Mouse (Mus musculus) splenic B cell, adult 2 months (primary cell): ENCODE measurements at regions not wholly inside any gene's neighbourhood (a gene's known extent, or its start where the extent isn't known, plus 50 kb on each side); places are given as distances from the start of the nearest gene placed in this dataset.
"Not testable (repeated sequence)": the region's sequence is repeated elsewhere in the genome, so short reads cannot be mapped to it uniquely, and the experiment has no call there.

Experiments used
- DNase-seq: peaks from one replicate; pipeline ENCODE4 v3.0.0-alpha.2; 2011; ENCODE audit warnings: low read depth, low spot score
- H3K27me3 ChIP-seq: 2 replicates; pipeline ENCODE4 v1.6.1; 2012; ENCODE audit warnings: mild to moderate bottlenecking, low read length, moderate library complexity, mixed read lengths; ENCODE audit not compliant: control insufficient read depth, poor library complexity, insufficient read depth, severe bottlenecking
- H3K36me3 ChIP-seq: 2 replicates; pipeline ENCODE4 v1.6.1; 2012; ENCODE audit warnings: mild to moderate bottlenecking, low read length, moderate library complexity, mixed read lengths; ENCODE audit not compliant: control insufficient read depth, poor library complexity, insufficient read depth, severe bottlenecking

DNA sequence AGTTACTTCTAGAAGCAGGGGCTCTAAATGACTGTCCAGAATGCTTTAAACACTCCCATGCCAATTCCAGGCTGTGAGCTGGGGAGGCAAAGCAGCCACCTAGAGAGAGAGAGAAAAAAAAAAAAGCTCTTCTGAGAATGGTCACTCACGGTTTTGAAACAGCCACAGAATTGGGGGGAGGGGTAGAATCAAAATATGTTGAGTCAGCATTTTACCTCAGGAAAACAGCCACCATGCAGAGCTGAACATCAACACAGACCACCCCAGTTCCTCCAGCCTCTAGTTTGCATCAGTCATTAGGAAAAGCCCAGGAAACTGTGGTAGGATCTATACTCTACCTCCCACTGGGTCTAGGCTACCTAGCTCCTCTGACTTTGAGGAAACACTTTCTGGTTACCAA is 124.1 kb upstream of the Gm5150 start:
- no peak for DNase-seq
- Histone ChIP-seq H3K36me3 (no peaks in the 10 kb centered on the region), H3K27me3 (no peaks in the 10 kb centered on the region)

DNA sequence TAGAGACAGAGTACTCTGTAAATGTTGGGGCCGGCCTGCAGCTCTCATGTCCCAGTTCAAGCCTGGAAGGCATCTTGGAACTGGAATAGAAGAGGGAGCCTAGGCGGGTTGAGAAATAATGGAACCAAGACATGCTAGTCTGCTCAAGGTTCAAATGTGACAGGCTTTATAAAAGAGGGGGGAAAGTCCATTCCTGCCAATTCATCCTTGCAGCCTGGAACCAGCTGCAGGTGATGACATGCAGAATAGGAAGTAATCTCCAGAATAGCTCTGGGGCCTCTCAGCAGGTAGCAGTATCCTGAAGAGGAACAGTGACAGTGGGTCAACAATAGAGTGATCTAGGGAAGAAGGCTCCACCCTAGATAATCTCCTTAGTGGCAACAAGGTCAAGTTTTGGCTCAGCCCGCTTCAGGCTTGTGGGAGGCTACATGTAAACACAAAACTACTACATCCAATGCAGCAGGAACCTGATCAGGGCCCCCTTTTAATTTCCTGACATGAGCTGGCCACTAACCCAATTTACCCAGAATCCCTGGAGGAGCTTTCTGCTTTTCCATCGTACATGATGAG is 119.2 kb upstream of the Gm5150 start:
- not testable (repeated sequence) for H3K36me3 ChIP-seq, H3K27me3 ChIP-seq, DNase-seq

DNA sequence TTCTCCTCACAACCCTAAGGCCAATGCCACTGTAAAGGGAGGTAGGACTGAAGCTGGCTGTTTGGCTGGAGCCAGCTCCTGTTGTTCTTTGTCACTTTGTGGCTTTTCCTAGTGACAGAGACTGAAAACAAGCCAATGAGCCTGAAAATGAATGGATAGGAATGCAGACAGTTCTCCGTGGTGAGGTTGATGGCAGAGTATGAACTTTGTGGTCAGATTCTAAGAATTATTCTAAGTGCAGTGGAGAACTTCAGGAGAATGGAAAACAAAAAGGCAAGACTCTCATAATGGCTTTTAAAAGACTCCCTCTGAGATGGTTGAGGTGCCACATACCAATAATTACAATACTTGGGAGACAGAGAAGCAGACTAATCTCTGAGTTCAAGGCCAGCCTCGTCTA is 109.7 kb upstream of the Gm5150 start:
- no peak for DNase-seq
- H3K36me3 ChIP-seq: no peaks in the 10 kb centered on the region
- no peaks in the 10 kb centered on the region for H3K27me3 ChIP-seq

DNA sequence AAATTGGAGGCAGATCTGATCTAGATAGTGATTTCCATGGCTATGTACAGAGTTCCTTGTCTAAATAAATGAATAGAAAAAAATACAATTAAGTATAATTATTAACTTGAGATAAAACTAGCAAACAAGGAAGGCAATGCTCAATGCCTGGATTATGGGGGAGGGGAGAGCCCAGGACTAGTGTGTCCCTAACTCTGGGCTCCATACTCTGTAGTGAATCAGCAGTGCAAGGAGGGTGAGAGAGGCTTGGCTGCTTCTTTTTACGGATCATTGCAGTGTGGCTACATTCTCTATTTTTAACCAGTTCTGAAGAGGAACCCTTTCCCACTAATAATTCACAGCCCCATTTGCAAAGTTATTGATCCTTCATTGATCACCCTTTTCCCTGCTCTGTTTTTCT is 101.3 kb upstream of the Gm5150 start:
- no peaks in the 10 kb centered on the region for H3K36me3 ChIP-seq
- DNase-seq: no peak
- H3K27me3 ChIP-seq: no peaks in the 10 kb centered on the region

DNA sequence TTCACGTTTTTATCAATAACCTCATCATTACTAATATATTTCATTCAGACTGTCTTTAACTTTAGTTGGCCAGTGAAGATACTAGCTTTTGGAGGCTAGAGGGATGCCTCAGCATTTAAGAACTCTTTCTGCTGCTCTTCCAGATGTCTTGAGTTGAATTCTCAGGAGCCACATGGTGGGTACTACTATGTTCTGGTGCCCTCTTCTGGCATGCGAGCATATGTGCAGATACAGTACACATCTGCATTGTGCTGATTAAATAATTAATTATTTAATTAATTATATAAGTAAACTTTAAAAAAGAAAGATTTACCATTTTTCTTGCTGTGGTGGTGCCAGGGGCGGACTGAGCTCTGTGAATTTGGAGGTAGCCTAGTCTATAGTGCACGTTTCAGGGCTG is 98.8 kb upstream of the Gm5150 start:
- no peak for DNase-seq
- Histone ChIP-seq H3K36me3 (no peaks in the 10 kb centered on the region), H3K27me3 (no peaks in the 10 kb centered on the region)

DNA sequence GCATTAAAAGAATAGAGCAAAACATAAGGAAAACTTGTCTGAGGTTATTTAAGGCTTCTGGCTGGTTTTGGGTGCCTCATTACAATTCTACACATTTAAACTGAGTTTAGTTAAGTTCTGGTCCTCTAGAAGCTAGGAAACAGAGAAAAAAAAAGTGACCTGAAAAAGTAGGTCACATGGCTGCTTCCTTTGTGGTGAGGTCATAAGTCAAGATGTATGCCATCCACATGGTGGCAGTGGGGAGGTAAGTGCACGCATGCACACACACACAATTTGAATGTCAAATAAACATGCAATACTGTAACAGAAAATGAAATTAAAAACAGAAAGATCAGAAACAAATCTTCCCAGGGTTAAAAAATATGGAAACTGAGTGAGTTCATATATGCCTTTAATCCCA is 96.9 kb upstream of the Gm5150 start:
- Histone ChIP-seq H3K27me3 (no peaks in the 10 kb centered on the region), H3K36me3 (no peaks in the 10 kb centered on the region)
- no peak for DNase-seq

DNA sequence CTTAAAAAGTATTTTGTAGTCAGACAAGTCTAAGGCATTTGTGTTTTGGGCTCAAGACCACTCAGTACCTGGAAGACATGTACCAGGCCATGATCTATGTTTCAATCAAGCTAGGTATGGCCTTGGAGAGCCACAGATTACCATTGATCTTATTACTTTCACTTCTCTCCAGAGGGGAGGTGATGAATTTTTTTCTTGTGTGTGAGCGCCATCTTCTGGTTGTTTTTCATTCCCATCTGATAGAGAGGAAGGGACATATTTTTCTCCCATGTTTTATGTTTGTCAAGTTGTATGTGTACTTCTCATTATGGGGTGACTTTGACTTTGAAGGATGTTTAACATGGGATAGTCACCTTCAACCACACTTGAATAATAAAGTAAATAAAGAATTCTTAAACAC is 80.3 kb upstream of the Gm5150 start:
- DNase-seq: peak; percentile 57

DNA sequence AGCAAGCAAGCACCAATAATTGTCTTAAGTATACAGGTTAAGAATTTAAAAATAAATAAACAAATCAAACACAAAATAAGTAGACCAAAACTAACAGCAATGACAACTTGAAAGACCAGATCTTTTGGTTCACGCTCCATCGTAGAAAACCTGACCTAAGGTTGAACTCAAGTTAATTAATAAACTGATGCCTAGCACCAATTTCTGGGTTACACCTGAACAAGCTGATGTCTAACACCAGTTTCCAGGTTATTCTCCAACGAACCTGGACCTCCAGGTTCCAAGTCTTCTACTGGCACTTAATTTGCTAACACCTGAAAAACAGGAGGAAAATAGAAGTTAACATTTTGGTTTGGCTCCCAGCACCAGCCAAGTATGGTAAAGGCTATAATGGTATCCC is 79.1 kb upstream of the Gm5150 start:
- Histone ChIP-seq H3K36me3 (no peaks in the 10 kb centered on the region), H3K27me3 (no peaks in the 10 kb centered on the region)
- no peak for DNase-seq

More for the DNA sequence above, 80.3 kb upstream of the Gm5150 start:
- Histone ChIP-seq H3K27me3 (no peaks in the 10 kb centered on the region), H3K36me3 (no peaks in the 10 kb centered on the region)

DNA sequence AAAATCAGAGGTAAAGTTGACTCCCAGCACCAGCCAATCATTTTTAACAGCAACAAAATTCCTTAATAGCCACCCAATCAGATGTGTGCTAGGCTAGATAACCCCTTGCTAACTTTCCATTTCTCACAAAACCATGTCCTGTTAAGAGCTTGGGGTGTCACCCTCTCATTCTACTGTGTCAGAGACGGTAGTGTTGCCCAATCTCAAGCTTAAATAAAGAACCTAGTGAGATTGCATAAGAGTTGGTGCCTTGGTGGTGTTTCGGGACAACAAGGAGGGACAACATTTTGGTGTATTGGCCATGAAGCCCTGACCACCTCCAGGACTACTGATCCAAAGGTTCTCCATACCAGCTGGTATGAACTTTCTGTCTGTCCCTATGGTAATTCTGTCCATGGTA is 72.9 kb upstream of the Gm5150 start:
- no peaks in the 10 kb centered on the region for H3K36me3 ChIP-seq

DNA sequence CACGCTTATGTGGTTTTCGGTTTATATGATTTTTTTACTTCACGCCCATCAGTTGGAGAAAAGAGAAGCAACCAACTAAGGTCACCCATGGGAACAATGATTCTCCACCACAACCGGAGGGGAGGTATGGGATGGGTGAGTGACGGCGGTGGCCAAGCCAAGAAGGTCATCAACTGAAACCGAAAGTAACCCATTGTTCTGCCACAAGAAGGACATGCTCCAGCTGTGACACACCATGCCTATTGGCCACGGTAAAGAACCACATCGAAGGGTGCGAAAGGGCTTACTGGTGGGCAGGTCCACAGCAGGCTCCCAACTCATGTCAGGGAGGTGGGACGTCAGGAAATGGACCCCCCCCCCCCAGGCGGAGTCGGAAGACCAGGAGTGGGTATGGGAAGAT is 65.7 kb upstream of the Gm5150 start:
- no peak for DNase-seq
- H3K36me3 ChIP-seq: no peaks in the 10 kb centered on the region

More for the DNA sequence above, 72.9 kb upstream of the Gm5150 start:
- H3K27me3 ChIP-seq: no peaks in the 10 kb centered on the region
- DNase-seq: no peak

DNA sequence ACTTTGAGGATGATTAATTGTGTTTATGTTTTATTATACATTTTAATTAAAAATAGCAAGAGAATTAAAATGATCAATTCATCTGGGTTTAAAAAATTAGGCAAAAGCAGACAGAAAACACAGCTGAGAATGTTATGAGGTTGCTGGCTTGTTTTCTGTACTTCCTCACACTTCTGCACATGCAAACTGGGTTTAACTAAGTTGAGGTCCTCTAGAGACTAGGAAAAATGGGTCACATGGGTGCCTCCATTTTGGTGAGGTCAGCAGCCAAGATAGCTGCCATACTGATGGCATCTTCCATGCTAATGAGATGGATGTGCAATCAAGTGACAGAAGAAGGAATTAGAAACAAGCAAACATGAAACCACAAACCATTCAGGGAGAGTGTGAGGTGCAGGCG is 64.7 kb upstream of the Gm5150 start:
- Histone ChIP-seq H3K36me3 (no peaks in the 10 kb centered on the region), H3K27me3 (no peaks in the 10 kb centered on the region)
- no peak for DNase-seq

More for the DNA sequence above, 65.7 kb upstream of the Gm5150 start:
- H3K27me3 ChIP-seq: no peaks in the 10 kb centered on the region

DNA sequence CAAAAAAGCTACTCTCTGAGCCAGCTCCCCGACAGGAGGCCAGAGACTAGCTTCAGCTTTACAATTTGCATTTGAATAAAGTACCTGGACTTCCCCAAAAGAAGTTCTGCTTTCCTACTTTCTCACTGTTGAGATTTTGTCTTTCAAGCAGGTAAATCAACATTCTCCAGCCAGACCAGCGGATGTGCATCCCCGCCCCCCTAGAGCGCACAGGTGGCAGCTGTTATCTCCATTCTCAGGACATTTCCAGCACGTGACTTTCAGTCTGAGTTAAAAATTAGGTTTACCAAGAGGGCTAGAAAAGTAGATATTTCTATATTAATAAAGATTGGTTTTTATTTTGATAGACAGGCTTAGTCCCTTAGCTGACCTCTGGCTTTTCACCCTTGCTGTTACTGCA is 51.5 kb upstream of the Gm5150 start:
- H3K36me3 ChIP-seq, DNase-seq, H3K27me3 ChIP-seq: not testable (repeated sequence)
